Mouse (Mus musculus) thymus, postnatal 4 days (tissue): Measurements from ENCODE around the gene Arid4a.
"Not testable (repeated sequence)": the region's sequence is repeated elsewhere in the genome, so short reads cannot be mapped to it uniquely, and the experiment has no call there.

Experiments
- DNase-seq: peaks from one replicate; pipeline ENCODE4 v3.0.0; 2021

Gene Arid4a

DNA sequence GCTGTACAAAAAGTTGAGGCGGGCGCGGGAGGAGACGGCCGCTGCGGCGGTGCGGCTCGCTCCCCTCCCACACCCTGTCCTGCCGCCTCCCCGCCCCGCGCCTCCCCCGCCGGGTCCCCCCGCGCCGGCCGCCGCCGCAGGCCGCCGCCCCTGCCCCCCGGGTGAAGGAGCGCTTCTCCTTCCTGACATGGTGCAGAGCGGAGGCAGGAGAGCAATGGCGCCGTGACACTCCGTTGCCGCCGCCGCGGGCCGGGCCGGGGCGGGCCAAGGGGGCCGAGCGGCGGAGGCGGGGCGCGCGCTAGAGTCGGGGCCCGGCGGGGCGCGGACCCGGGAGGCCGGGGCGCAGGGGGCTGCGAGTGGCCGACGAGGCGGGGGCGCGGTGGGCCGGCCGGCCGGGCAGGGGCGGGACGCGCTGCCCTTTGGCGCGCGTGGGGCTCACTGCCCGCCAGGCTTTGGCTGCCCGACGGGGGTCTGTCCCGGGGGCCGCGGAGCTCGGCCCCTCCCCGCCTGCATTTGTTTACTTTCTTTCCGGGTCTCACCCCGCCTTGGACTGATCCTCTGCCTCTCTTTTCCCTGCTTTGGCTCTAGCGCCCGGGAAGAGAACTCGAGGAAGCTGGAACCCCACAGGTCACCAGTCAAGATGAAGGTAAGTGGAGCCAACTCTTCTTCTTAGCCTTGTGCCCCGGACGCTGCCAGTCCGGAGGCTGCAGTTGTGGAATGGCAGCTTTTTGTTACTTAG is 882 bp downstream of the Arid4a start:
- DNase-seq: peak; percentile 74

DNA sequence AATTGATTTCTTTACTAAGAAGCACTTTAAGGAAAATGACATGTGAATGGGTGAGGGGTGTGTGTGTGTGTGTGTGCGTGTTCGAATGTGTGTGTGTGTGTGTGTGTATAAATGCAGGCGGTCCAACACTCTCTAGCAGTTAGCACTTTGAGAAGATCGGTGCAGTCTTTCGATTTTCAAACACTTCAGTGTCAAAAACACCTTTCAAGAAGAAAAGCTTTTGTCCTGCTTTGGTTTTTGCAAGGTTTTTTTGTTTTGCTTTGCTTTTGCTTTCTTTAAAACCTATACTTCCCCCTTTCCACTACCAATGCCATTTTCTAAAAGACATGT is 1.4 kb downstream of the Arid4a start:
- no peak for DNase-seq

DNA sequence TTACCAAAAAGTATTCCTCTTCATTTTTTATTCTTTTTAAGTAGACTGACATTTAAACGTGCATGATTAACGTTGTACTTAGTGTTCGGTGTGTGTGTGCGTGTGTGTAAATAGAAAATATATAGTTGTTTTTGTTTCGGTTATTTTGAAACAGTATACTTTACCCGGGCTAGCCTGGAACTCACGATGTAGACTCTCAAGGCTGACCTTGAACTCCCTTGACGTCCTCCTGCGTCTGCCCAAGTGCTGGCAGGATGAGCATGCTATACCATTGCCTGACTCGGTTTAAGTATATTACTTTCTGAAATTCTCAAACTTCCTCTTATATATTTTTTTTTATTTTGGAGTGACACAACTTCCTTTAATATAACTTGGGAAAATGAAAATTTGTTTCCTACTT is 2.0 kb downstream of the Arid4a start:
- DNase-seq: no peak

DNA sequence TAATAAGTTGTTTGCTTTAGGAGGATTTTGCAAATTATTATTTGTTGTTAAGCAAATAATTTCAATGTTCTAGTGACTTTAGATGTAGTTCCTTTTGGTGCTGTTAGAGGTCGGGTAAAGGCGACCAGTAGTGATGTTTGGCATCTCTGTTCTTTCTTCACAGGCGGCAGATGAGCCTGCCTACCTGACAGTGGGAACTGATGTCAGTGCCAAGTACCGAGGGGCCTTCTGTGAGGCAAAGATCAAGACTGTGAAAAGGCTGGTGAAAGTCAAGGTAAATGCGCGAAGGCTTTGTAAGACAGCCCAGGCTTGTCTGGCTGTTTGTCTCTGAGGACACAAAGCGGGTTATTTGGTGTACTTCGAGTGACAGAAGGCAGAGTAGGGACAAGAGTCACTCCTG is 3.4 kb downstream of the Arid4a start:
- DNase-seq: no peak

DNA sequence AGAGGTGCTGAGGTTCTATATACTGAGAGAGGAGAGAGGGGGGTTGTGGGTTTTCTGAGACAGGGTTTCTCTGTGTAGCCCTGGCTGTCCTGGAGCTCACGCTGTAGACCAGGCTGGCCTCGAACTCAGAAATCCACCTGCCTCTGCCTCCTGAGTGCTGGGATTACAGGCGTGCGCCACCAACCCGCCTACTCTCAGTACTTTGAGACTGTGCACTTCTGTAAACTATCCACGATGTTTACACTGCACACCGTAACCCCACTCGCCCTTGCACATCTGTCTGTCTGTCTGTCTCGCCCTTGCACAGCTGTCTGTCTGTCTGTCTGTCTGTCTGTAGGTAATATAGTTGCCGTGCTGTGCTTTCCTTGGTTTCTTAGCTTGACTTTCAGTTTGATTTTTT is 8.6 kb downstream of the Arid4a start:
- no peak for DNase-seq

DNA sequence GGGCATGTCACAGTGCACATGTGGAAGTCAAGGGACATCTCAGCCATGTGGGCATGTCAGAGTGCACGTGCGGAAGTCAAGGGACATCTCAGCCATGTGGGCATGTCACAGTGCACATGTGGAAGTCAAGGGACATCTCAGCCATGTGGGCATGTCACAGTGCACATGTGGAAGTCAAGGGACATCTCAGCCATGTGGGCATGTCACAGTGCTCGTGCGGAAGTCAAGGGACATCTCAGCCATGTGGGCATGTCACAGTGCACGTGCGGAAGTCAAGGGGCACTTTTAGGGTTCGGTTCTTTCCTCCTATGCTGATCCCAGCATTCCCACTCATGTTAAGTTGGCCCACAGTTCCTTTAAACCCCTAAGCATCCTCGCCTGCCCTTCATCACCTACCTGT is 12.5 kb downstream of the Arid4a start:
- DNase-seq: not testable (repeated sequence)

DNA sequence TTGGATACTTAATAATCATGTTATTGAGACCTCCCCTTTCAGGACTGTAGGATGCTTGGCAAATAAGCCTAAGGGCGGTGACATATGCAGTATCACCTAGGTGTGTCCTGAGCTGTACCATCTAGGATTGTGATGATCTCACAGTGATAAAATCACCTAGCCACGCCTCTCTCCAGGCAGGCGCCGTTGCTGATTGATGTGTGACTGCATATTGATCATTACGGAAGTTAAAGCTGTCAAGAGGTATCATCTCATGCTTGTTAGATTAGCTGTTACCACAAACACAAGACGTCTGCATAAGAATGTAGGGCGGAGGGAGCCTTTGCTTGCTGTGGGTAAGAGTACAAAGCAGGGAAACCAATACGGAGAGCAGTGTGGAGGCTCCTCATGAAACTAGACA is 14.5 kb downstream of the Arid4a start:
- no peak for DNase-seq

DNA sequence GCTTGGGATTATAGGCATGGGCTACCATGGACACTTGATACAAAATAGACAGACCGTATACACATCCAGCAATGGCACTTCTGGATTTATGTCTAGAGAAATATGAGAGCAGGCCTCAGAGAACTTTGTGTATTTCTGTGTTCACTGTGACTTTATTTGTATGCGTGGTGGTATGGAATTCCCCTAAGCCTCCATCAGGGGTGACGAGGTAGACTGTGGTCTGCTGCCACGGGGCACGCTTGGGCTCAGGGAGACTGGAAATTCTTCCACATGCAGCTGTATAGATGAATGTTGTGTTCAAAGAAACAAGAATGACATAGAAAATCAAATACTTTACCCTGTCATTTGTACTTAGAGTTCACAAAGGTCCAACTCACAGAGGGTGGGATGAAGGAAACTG is 14.9 kb downstream of the Arid4a start:
- DNase-seq: no peak

DNA sequence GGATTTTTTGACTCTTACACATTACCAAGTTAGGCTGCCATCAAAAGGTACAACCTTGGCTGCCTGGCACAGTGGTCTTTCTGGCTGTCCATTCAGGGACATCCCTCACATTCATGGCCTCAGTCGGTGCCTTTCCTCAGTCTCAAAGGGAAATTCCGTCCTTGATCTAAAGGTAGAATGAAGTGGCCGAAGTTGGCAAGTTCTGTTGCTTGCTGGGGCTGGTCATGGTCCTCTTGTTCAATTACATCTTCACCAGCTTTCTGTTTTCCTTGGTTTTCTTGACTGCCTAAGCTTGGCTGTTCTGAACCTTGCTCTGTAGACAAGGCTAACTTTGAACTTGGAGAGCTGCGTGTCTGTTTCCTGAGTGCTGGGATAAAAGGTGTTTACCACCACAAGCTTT is 20.0 kb downstream of the Arid4a start:
- no peak for DNase-seq

DNA sequence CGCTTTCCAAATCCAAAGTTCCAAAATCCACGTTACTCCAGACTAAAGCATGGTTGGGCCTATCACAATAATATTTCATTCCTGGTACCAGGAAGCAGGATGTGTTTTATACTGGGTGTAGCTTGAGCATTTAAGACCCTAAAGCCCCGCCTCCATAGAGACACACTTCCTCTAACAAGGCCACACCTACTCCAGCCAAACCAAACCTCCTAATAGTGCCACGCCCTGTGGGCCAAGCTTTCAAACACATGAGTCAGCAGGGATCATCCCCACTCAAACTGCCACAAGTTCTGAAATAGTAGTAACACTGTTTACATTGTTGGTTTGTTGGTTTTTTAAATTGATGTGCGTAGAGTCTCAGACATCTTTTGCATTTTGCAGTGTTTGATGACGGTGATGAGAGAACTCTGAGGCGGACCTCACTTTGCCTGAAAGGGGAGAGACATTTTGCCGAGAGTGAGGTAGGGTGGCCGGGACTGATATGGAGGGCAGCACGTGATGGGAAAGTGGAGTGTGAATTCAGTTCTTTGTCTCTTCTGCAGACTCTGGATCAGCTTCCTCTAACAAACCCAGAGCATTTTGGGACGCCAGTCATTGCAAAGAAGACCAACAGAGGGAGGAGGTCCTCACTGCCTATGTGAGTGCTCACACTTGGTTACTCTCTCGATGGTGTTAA is 21.1 kb downstream of the Arid4a start:
- DNase-seq: no peak

DNA sequence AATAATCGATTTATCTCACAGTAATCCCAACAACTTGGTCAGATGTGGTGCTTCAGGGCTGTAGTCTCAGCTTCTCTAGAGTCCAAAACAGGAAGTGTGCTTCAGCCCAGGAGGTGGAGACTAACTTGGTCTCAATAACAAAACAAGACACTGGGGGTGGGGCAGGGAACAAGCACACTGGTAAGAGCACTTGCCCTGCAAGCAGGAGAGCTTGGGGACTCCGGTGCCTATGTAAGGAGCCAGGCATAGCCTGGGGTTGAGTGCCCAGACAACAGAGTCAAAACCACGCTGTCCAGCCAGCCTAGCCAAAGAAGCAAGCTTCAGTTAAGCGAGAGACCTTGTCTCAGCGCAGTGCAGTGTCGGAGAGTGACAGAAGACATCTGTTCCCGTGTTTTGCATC is 24.7 kb downstream of the Arid4a start:
- peak; percentile 56 for DNase-seq

DNA sequence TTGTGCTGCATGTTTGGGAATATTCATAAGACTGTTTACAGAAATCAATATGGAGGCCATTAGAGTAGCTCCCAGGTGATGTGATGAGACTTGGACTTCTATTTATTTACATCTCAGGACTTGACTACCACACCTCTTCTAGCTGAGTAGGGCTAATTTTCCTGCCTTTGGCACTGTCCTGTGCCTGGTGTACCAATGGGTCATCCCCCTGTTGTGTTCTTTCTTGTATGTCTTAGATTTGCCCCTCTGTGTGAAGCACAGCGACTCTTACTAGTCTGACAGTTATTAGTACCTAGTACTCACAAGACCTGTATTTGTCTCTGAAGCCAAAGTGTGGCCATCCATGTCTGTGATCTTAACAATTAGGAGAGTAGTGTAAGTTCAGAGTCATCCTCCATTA is 26.7 kb downstream of the Arid4a start:
- no peak for DNase-seq

DNA sequence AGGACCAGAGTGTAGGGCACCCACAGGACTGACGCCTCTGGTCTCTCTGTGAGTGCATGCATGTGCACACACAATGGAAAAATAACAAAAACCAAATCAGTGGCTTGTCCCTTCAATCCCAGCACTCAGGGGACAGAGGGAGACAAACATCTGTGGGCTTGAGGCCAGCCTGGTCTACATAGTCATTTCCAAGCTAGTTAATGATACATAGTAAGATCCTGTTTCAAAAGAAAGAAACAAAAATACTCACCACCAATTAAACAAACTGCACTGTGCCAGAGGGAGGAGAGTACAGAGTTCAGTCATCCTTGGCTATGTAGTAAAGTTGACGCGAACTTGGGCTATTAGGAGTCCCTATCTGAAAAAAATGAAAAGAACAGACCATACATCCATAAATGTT is 27.8 kb downstream of the Arid4a start:
- DNase-seq: no peak

DNA sequence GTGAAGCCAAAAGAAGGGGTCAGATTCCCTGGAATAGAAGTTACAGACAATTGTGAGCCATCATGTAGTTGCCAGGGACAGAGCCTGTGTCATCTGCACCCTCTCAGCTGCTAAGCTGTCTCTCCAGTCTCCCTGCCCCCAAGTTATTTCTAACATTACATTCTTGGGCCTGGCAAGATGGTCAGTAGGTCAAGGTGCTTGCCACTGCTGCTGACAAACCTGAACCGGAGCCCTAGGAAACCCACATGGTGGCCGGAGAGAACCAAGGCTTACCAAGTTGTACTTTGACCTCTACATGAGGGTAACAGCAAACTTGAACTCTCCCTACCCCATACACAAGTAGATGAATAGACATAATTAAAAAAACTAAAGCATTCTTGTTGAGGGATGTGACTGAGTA is 28.7 kb downstream of the Arid4a start:
- DNase-seq: no peak

DNA sequence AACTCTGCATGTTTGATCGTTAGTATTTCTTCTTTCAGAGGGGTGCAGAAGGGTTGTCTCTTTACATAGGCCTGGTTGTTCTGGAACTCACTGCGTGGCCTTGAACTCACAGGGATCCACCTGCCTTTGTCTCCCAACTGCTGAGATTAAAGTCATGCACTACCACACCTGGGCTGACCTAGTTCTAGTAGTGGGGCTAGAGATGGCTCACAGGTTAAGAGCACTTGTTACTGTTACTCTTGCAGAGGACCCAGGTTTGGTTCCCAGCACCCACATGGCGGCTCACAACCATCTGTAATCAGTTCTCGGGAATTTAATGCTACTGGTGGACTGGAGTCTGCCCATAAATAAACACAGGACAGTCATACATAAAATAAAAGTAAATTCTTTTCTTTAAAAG is 30.7 kb downstream of the Arid4a start:
- no peak for DNase-seq

DNA sequence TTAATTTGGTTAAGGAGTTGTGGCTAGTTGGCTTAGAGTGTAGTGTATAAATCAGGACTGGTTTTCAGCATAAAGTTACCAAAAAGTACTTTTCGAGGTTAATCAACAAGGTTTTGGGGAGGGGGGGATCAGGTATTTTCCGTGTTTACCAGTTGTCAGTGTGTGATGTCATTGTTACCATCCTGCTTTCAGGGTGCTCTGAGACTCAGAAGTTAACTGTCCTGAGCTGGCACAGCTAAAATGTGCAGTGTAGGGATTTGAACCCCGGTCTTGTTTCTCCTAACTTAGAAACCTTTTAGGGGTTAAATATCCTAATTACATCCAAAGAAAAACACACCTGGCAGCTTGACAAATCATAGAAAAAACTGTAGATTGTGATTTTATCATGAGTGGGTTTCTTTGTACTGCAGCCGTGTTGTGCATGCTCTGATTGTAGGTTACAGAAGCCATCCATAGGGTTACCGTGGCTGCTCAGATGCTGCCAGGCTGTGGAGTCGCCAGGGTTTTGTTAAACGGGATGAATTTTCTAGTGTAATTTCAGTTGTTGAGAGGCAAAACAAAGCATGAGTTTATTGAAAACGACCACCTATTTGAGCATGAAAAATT is 31.8 kb downstream of the Arid4a start:
- DNase-seq: peak; percentile 24

DNA sequence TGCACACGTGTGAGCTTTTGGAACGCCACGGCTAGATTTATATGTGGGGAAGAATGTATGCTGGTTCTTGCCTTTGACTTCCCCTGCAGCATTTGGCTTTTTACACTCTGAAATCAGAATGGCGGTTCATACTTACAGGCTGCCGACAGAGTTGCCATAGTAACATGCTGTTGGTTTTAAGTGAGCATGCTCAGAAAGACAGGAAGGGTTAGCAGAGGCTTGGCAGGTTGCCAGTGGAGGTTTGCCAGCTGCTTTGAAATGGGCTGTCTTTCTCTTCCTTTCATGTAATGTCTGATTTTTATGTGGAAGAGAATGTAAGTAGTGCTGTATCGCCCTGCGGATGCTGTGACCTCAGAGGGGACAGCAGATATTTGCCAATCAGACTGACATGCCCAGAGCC is 32.3 kb downstream of the Arid4a start:
- peak; percentile 95 for DNase-seq

DNA sequence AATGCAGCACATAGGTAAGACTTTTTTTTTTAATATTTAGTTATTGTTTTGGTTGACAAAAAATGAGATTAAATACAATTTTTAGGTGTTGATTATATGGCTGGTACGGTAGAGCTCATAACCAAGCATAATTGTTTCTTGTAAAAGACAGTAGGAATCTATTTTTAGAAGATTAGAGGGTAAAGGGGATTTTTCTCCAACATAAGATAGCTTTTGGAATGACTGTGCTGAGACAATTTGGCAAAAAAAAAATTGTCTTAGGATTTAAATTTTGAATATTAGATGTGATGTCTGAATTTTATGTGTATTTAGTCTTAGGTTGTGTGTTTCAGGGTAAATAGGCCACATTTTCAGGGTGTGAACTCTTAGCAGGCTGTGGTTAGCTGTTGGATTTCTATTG is 32.8 kb downstream of the Arid4a start:
- DNase-seq: no peak

DNA sequence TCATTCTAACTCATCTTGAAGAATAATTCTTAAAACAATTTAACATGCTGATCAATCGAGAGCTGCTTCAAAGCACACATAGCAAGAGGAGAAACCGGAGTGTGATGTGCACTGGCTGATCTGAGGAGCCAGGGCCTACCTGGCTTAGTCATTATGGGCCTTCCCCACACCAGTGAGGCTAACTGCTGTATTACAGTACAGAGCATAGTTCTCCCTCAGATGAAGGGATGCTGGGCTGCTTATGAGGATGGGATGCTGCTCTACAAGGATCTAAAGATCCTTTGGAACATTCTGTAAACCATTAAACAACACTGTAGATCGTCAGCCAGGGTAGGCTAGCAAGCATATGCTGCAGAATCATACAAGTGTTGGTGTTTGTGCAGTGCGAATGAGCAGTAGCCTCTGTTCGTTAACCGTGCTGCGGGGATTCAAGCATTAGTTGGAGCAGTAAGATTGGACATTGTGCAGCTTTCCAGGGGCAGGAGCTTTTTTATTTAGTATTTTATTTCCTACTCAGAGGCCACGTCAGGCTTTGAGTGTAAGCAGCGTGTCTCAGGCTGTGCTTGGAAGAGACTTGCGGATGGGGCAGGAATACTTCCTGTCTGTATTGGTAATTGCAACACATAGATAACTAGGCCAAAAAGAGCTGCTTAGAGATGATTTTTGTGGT is 33.9 kb downstream of the Arid4a start:
- no peak for DNase-seq

DNA sequence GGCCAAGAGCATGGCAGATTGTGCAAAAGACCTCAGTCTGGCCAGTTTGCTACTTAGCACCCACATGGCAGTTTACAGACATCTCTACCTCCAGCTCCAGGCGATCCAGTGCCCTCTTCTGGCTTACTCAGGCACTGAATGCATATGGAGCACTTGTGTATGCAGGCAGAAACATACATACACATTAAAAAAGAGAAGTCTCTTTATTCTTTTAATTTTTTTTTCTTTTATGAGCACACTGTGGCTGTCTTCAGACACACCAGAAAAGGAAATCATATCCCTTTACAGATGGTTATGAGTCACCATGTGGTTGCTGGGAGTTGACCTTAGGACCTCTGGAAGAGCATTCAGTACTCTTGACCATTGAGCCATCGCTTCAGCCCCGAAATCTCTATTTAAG is 35.3 kb downstream of the Arid4a start:
- DNase-seq: peak; percentile 75

DNA sequence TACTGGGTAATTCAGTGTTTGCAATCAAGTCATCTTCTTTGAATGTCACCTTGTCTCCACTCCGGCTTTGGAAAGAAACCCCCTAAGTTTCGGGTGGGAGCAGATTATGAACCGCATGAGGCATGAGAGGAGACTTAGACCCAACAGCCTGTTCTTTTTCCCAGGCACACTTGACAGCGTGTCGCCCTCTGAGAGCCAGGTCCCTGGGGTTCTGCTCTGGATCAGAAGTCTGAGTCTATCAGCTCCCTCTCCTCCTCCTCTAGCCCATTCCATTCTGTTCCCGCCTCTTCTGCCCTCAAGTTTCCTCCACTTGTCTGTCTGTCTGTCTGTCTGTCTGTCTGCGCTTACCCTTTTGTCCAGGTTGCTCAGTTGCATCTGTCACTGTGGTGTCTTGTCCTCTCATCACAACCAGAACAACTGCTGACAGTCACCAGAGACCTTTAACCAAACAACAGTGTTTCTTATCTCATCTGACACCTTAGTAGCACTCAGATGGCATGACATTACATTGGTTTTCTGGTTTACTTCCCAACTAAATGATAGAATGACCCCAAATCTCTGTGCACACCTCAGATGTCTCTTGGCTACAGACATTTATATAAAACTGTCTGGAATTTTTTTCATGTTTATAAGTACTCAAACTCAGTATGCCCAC is 36.7 kb downstream of the Arid4a start:
- DNase-seq: no peak

DNA sequence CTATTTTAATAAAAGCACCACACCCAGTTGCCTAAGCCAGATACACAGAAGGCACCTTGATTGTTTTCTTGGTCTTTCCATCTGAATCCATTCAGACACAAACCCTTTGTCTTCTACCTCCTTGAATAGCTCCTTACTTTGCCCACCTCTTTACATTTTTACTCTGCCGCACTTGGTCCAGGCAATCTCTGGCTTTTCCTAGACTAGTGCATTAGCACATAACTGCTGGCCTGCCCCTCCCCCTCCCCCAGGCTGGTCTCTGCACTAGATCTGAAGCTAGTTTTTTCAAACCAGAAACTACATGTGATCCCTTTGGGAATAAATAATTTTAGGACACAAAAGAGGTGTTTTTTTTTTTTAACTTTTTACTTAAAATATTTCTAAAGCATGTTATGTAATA is 37.2 kb downstream of the Arid4a start:
- DNase-seq: no peak

DNA sequence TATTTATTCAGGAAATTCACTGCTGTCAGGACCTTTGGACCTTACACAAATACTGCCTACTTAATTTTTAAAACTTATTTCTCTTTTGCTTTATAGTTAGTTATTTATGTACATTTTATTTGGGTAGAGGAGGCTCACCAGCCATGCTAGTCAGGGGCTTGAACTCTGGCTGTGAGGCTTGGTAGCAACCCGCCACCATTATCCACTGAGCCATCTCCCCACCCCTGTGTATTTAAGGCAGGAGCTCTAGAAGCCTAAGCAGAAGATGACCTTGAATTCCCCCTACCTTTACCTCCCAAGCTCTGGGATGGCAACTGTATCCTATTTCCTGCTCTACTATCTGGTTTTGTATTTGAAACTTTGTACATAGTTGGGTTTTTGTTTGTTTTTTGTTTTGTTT is 37.7 kb downstream of the Arid4a start:
- no peak for DNase-seq

DNA sequence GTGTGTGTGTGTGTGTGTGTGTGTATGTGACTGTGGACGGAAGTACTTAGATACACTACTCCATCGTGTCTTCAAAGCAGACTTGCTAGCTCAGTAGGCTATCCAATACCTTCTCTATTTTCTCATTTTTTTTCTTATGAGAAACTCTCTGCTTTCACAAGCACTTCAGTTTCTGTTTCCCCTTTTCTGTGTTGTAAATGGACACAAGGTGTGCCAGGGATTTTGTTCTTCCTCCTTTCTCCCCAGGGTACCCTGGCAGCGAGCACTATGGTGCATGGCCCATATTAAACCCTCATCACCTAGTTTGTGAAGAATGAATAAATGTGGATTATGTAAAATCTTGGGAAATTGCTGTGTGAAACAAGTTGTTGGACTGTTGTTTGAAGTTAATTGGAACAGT is 39.7 kb downstream of the Arid4a start:
- no peak for DNase-seq
